Mouse (Mus musculus): ENCODE measurements around the gene Ccdc113. TPM values are rescaled to one million over a fixed set of nuclear protein-coding genes. Genes with fewer than 3 reads are reported as not detected.
A peak's percentile ranks its signal among the peaks of the same experiment; 100 is the strongest.

Gene Ccdc113
- total and polyA plus RNA-seq, 3 experiments, result not detected

DNA sequence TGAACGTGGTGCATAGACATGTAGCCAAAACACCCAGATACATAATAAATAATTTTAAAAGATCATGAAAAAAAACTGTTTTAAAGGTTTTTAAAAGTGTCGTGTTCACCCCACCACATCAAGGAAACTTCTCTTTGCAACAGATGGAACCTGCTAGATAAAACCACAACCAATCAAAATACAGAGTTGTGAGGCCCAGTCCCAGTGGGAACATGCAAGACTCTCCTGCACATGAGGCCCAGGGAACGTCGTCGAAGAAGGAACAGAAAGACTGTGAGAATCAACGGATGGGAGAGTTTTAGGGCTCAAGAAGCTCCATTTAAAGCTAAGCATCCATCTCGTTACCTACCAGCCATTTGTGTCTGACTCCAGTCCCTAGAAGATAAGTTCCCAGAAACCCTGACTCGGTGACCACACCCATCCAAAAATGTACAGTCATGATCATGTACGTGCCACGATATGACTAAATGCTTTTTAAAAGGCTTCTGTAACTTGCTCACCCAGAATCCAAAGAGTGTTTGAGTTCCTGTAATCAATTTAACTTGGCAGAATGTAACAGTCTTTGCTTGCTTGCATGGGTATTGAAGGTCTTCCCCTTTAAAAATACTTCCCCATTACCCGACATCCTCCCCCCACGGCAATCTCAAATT is 58.4 kb downstream of the Ccdc113 start (continued):
- TF ChIP-seq POLR2AphosphoS5 (IDR thresholded peaks at IDR 0.05; ENCODE audit: borderline replicate concordance, low read depth, low read length) (no peak), GATA1 (IDR thresholded peaks at IDR 0.05; ENCODE audit: low read depth, low read length) (peak; percentile 64), CHD2 (IDR thresholded peaks at IDR 0.05; ENCODE audit: low read length) (no peak), ETS1 (IDR thresholded peaks at IDR 0.05; ENCODE audit: low read depth, low read length) (peak; percentile 61; the same call in 1 of the 2 replicates), SIN3A (IDR thresholded peaks at IDR 0.05; ENCODE audit: low read length) (peak; percentile 53; the same call in 1 of the 2 replicates), CHD1 (IDR thresholded peaks at IDR 0.05; ENCODE audit: low read depth, low read length) (no peak), KAT2A (conservative IDR thresholded peaks at IDR 0.05; ENCODE audit: low read depth, low read length) (no peak), RCOR1 (IDR thresholded peaks at IDR 0.05; ENCODE audit: low read depth, low read length) (0 out of 2 replicates have a peak, but pooled peaks have one; percentile 6)

DNA sequence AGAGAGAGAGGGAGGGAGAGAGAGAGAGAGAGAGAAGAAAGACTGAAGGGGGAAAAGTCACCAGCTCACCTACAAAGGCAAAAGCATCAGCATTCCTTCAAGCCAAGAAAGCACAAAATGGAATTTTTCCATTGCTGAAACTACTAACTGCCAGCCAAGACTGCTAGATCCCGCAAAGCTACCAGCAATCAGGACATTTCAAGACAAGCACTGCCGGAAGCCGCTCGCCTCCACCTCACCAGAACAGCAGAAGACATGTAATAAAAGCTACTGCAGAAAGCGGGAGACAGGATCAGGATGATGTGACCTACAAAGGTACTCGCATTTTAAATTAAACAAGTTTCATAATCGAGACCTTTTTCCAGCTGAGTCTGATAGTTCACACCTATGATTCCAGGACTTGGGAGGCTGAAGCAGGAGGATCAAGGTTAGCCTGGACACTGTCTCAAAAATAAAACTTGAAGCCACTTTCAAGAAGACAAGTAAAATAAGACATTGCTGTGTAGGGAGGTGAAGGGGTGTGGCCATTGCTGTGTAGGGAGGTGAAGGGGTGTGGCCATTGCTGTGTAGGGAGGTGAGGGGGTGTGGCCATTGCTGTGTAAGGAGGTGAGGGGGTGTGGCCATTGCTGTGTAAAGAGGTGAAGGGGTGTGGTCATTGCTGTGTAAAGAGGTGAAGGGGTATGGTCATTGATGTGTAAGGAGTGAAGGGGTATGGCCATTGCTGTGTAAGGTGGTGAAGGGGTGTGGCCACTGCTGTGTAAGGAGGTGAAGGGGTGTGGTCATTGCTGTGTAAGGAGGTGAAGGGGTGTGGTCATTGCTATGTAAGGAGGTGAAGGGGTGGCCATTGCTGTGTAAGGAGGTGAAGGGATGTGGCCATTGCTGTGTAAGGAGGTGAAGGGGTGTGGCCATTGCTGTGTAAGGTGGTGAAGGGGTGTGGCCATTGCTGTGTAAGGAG is 59.8 kb downstream of the Ccdc113 start:
- TF ChIP-seq ZMIZ1 (IDR thresholded peaks at IDR 0.05; ENCODE audit: low read depth, low read length) (no peak), NELFE (IDR thresholded peaks at IDR 0.05; ENCODE audit: low read depth, low read length) (no peak), CHD1 (IDR thresholded peaks at IDR 0.05; ENCODE audit: low read depth, low read length) (no peak), POLR2AphosphoS2 (IDR thresholded peaks at IDR 0.05; ENCODE audit: low read length) (no peak), ZNF384 (IDR thresholded peaks at IDR 0.05; ENCODE audit: low read depth, low read length) (no peak), E2F4 (IDR thresholded peaks at IDR 0.05; ENCODE audit: borderline replicate concordance, low read depth, low read length) (no peak), GABPA (IDR thresholded peaks at IDR 0.05; ENCODE audit: low read depth, low read length) (no peak), ZC3H11A (IDR thresholded peaks at IDR 0.05; ENCODE audit: low read depth, low read length) (no peak), MAZ (IDR thresholded peaks at IDR 0.05; ENCODE audit: low read depth, low read length) (no peak), CHD2 (IDR thresholded peaks at IDR 0.05; ENCODE audit: low read length) (no peak), USF1 (IDR thresholded peaks at IDR 0.05; ENCODE audit: low read depth, low read length) (no peak), ETS1 (IDR thresholded peaks at IDR 0.05; ENCODE audit: low read depth, low read length) (no peak), SMC3 (IDR thresholded peaks at IDR 0.05; ENCODE audit: low read depth, low read length) (no peak)
- H3K27me3 ChIP-seq (ENCODE audit: control insufficient read depth in 1 of 2, insufficient read depth in 2 of 2, low read length in 2 of 2), result no peaks in the 10 kb centered on the region
- no peaks in the 10 kb centered on the region for H3K9me3 ChIP-seq (replicated peaks; ENCODE audit: insufficient read depth, low read length)
- no peaks in the 10 kb centered on the region for H3K79me2 ChIP-seq (ENCODE audit: control insufficient read depth, insufficient read depth, low read length, poor library complexity)
- DNase-seq (ENCODE audit: low read depth, low spot score), result peak; percentile 49
- H3K4me1 ChIP-seq (ENCODE audit: control insufficient read depth in 1 of 2, insufficient read depth in 2 of 2, low read length in 2 of 2), result peaks cover 2 to 27% of the 10 kb centered on the region in 2 experiments; a peak in 3 of 4 replicates
- H3K27ac ChIP-seq (ENCODE audit: control insufficient read depth, low read depth, low read length), result no peak overlapping the region
- no peak overlapping the region for H3K9ac ChIP-seq (ENCODE audit: control insufficient read depth, low read depth, low read length, poor library complexity, severe bottlenecking)
- H3K4me3 ChIP-seq (ENCODE audit: control insufficient read depth in 1 of 2, insufficient read depth in 1 of 2, low read depth in 2 of 2, low read length in 2 of 2), result no peak overlapping the region
- peaks cover 0 to 18% of the 10 kb centered on the region in 2 experiments; a peak in 2 of 4 replicates for H3K36me3 ChIP-seq (ENCODE audit: control insufficient read depth in 1 of 2, insufficient read depth in 2 of 2, low read length in 2 of 2)
